Mouse (Mus musculus): Measurements from ENCODE around the gene AY358078. TPM values are rescaled to one million over a fixed set of nuclear protein-coding genes. Genes with fewer than 3 reads are reported as not detected.

Gene AY358078
- polyA plus RNA-seq (2012; rRNA removed): not detected in 2 replicates

DNA sequence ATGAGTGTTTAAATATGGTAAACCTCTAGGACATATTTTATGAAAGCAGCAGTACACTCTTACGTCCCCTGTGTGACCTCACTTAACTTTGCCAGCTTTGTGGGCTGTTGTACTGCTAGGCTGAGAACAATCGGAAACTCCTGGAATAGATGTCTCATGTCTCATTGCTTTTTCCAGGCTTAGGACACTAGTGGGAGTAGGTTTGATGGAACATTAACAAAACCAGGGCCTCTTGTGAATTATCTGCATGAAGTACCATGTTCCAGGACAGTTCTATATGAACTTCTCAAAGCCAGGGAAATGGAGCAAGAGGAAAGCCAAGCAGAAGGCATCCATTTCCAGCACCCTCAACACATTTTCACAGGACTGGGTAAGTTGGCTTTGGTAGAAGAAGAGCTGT is at the start of gene AY358078:
TSS of gene AY358078 (plus strand) at position 301 of the 400 bp plus-strand sequence.

DNA sequence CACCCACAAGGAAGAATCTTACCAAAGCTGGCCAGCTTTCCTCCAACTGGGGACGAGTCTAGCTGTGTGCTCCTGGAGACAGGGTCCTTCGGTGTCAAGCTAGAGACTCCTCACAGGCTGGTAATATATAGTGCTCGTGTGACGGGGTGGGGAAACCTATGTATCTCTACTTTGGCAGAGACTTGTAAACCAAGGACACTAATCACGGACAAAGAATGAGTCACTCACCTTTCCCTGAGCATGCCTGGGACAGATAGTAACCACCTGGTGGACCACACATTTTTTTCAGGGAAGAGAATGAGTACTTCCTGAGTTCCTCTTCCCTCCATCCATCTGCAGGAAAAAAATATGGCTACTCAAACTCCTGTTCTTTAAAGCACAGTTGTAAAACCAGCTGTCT is 26.4 kb upstream of the AY358078 start, which contains the start of gene Ang4:
TSS of gene Ang4 (minus strand) at position 101 of the 400 bp plus-strand sequence.

DNA sequence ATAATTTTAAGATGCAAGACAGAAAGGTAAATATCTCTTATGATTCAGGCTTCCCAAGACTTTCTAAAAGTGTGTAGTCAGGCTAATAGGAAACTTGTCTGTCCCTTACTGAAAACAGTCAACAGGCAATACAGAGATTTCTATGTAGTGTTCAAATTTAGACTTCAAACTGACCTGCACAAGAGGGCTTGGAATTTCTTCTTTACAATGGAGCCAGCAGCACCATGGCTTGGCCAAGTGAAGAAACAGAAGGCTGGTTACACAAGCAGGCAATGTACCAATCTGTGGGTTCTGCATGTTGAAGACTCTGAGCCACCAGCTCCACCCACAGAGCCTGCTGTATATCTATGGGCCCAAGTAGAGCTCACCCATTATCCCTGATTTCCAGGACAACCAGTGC is 53.6 kb downstream of the AY358078 start, which contains the start of gene Ear6:
TSS of gene Ear6 (plus strand) at position 301 of the 400 bp plus-strand sequence.

Other genes starting within 250 kb of the AY358078 start
- not detected in 2 replicates for gene Gm5622, start 247.3 kb upstream of the AY358078 start, polyA plus RNA-seq (2012; rRNA removed)
- gene Gm17175, start 226.0 kb upstream of the AY358078 start, polyA plus RNA-seq (2012; rRNA removed): not detected in 2 replicates
- not detected in 2 replicates for gene Gm17174, start 207.9 kb upstream of the AY358078 start, polyA plus RNA-seq (2012; rRNA removed)
- not detected in 2 replicates for gene Gm17078, start 188.7 kb upstream of the AY358078 start, polyA plus RNA-seq (2012; rRNA removed)
- gene Gm4181, start 164.4 kb upstream of the AY358078 start, polyA plus RNA-seq (2012; rRNA removed): not detected in 2 replicates
- gene Gm17079, start 104.6 kb upstream of the AY358078 start, polyA plus RNA-seq (2012; rRNA removed): not detected in 2 replicates
- gene Gm5800, start 82.9 kb upstream of the AY358078 start, polyA plus RNA-seq (2012; rRNA removed): not detected in 2 replicates
- gene Ang4, start 26.5 kb upstream of the AY358078 start, polyA plus RNA-seq (2012; rRNA removed): not detected in 2 replicates
- gene Ear6, start 53.7 kb downstream of the AY358078 start, polyA plus RNA-seq (2012; rRNA removed): not detected in 2 replicates
- gene Mettl17, start 84.8 kb downstream of the AY358078 start, polyA plus RNA-seq (2012; rRNA removed): 20.0 and 21.5 TPM in 2 replicates
- gene Slc39a2, start 92.8 kb downstream of the AY358078 start, polyA plus RNA-seq (2012; rRNA removed): 0.32 and 0.52 TPM in 2 replicates
- 87.1 and 97.7 TPM in 2 replicates for gene Ndrg2, start 114.1 kb downstream of the AY358078 start, polyA plus RNA-seq (2012; rRNA removed)
- gene Tppp2, start 118.4 kb downstream of the AY358078 start, polyA plus RNA-seq (2012; rRNA removed): not detected in 2 replicates
- gene Rnase13, start 122.7 kb downstream of the AY358078 start, polyA plus RNA-seq (2012; rRNA removed): 0.06 TPM in 1 of 2 replicates, not detected in the other
- gene Arhgef40, start 184.7 kb downstream of the AY358078 start, polyA plus RNA-seq (2012; rRNA removed): 66.6 and 69.1 TPM in 2 replicates
- 0.83 and 1.5 TPM in 2 replicates for gene Tmem253, start 215.6 kb downstream of the AY358078 start, polyA plus RNA-seq (2012; rRNA removed)
- 45.3 and 51.5 TPM in 2 replicates for gene Zfp219, start 220.7 kb downstream of the AY358078 start, polyA plus RNA-seq (2012; rRNA removed)
- gene Olfr221, start 242.4 kb downstream of the AY358078 start, polyA plus RNA-seq (2012; rRNA removed): not detected in 2 replicates